Mouse (Mus musculus): ENCODE data around the gene Polg.

GRCm38 (mm10) chr7:79428243-79428642 lies 37.9 kb downstream of the Polg start:
- TF ChIP-seq CTCF (IDR thresholded peaks at IDR 0.05; ENCODE audit: low read depth) (no peak), EP300 (IDR thresholded peaks at IDR 0.05; ENCODE audit: low read depth) (no peak)

Measured in liver, postnatal 0 days (tissue).